Mouse (Mus musculus) hindbrain, embryonic 10.5 days (tissue): Measurements from ENCODE around the gene Art2b. TPM values are rescaled to one million over a fixed set of nuclear protein-coding genes. Genes with fewer than 3 reads are reported as not detected.
"Not testable (repeated sequence)": the region's sequence is repeated elsewhere in the genome, so short reads cannot be mapped to it uniquely, and the experiment has no call there.

ENCODE experiments used
- DNase-seq: peaks from one replicate; pipeline ENCODE4 v3.0.0-alpha.2; 2017; ENCODE audit warnings: low spot score
- H3K27ac ChIP-seq: fragments of 300-500 bp; sonication (generic); 2 replicates; pipeline ENCODE4 v1.5.1; 2016; ENCODE audit warnings: mild to moderate bottlenecking, moderate library complexity
- H3K27me3 ChIP-seq: fragments of 300-500 bp; sonication (generic); 2 replicates; pipeline ENCODE4 v1.6.1; 2016; ENCODE audit warnings: mild to moderate bottlenecking; ENCODE audit not compliant: poor library complexity, insufficient read depth, severe bottlenecking
- H3K36me3 ChIP-seq: fragments of 300-500 bp; sonication (generic); 2 replicates; pipeline ENCODE4 v1.6.1; 2016; ENCODE audit warnings: mild to moderate bottlenecking, moderate library complexity
- H3K4me1 ChIP-seq: fragments of 300-500 bp; sonication (generic); replicated peaks from 2 replicates; pipeline ENCODE4 v1.6.1; 2016; ENCODE audit warnings: mild to moderate bottlenecking
- H3K4me3 ChIP-seq: fragments of 300-500 bp; sonication (generic); 2 replicates; pipeline ENCODE4 v1.5.1; 2016; ENCODE audit warnings: mild to moderate bottlenecking, moderate library complexity
- H3K9me3 ChIP-seq: fragments of 300-500 bp; sonication (generic); 2 replicates; pipeline ENCODE4 v1.6.1; 2016; ENCODE audit warnings: mild to moderate bottlenecking, moderate library complexity
- WGBS: fragments of 180-500 bp; shearing (Covaris S2); methylation state at CpG from one replicate; pipeline ENCODE4 v1.1.7; 2016; 5-methylcytosine and 5-hydroxymethylcytosine counted together
- polyA plus RNA-seq: library from polyadenylated mRNA; unstranded; fragments of >200 nt; fragmentation: Nextera tagmentation; extraction: Ambion mirVana; gene quantifications from 2 replicates; pipeline ENCODE4 v1.2.1, GENCODE M21; 2016

Gene Art2b
- polyA plus RNA-seq, 1 experiment from 2014 or later: not detected

DNA sequence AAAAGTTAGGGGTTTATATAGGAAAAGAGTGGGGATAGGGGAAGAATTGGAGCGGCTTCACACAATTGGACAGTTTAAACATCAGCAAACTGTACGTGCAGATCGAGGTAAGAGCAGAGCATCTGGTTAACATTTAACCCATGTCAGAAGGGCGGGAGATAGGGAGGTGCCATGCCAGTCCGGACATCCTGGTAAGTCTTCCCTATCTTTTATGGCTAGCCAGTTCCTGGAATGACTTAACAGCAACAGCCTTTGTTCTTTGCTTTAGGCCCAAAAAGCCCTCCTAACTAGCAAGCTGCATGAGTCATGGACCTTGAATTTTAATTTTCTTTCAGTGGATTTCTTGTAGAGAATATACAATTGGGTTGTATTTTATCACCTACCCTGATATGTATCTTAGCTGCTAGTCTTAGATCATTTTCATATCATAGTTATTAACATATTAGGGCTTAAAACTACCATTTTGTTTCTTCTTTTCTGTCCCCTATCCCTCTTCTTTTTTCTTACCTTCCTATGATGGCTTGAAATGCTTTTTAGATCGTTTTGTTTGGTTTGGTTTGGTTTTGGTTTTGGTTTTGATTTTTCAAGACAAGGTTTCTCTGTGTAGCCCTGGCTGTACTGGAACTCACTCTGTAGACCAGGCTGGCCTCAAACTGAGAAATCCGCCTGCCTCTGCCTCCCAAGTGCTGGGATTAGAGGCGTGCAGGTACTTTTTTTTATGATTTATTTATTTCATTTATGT, 27.6 kb upstream of the Art2b start:
- not testable (repeated sequence) for H3K9me3 ChIP-seq, H3K4me3 ChIP-seq, H3K4me1 ChIP-seq, H3K27me3 ChIP-seq, H3K36me3 ChIP-seq, H3K27ac ChIP-seq, DNase-seq
- WGBS: 88% methylated on average over 8 of the region's 8 CpGs

DNA sequence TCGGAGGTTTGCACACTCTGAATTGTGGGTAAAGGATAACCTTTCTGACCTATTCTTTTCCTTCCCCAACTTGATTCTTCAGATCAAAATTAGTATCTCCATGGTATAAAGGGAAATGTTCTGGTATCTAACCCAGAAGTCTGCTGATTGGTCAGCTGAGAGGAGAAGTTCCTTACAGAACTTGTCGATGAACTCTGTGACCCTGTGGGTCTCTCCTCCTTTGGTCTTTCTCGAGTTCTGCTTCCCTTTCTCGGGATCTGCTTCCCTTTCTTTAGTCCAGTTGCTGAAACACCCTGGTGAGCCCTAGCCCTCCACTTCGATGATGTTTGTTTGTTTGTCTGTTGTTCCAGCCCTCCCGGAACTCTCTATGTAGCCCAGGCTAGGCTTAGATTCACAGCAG, 22.4 kb upstream of the Art2b start:
- Histone ChIP-seq H3K27ac (no peak overlapping the region), H3K36me3 (no peaks in the 10 kb centered on the region), H3K4me1 (no peaks in the 10 kb centered on the region), H3K4me3 (no peak overlapping the region), H3K9me3 (no peaks in the 10 kb centered on the region), H3K27me3 (no peaks in the 10 kb centered on the region)
- WGBS: 74% methylated on average over 6 of the region's 6 CpGs
- no peak for DNase-seq

DNA sequence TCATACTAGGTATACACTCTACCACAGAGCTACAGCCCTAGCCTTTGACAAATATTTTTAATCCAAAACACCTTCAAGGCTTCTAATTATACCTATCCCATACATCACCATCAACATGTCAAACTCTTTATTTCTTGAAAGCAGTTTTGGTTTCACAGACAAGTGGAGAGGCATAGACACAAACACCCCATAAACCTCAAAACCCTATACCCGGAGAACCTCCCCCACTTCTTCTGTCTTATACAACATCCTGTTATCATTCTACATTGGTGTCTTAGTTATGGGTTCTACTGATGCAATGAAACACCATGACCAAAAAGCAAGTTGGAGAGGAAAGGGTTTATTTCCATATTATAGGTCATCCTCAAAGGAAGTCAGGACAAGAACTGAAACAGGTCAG, 15.0 kb upstream of the Art2b start:
- Histone ChIP-seq H3K9me3 (no peaks in the 10 kb centered on the region), H3K27me3 (no peaks in the 10 kb centered on the region), H3K27ac (no peak overlapping the region), H3K36me3 (no peaks in the 10 kb centered on the region), H3K4me3 (no peak overlapping the region), H3K4me1 (no peaks in the 10 kb centered on the region)
- no peak for DNase-seq
- 96% methylated on average over 1 of the region's 1 CpGs for WGBS

DNA sequence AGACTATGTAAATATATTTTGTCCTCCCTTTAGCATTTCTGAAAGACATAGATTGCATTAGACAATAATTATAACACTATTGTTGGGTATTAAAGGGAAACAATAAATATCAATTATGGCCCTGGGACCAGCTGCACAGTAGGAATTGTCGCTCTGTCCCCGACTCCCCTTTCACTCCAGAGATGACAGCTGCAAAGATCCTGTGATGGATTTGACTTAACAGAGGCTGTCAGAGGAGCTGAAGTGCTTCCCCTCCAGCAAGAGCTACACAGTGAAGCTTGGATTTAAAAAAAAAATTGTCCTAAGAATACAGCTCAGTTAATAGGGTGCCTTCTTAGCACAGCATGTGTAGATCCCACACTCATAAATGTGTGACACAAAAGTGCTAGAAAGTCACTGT, 13.1 kb upstream of the Art2b start:
- Histone ChIP-seq H3K4me3 (no peak overlapping the region), H3K27ac (no peak overlapping the region), H3K36me3 (no peaks in the 10 kb centered on the region), H3K9me3 (no peaks in the 10 kb centered on the region), H3K4me1 (no peaks in the 10 kb centered on the region), H3K27me3 (no peaks in the 10 kb centered on the region)
- WGBS: 62% methylated on average over 2 of the region's 2 CpGs
- DNase-seq: no peak

DNA sequence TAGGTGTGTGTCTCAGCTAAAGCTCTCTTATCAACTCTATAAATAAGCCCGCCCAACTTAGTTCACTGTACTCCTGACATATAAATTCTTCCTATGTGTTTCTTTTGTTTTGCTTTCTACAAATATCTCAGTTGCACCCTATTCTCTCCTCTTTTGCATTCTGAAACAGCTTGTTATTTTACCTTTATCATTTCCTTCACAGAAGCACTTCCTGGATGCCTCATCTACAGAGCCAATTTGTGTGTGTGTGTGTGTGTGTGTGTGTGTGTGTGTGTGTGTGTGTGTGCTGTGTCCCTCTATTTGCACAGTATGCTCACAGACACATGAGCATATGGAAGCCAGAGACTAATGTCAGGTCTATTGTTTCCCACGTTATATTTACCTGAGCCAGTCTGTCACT, 9.6 kb upstream of the Art2b start:
- Histone ChIP-seq H3K27me3 (no peaks in the 10 kb centered on the region), H3K4me3 (no peak overlapping the region), H3K4me1 (no peaks in the 10 kb centered on the region), H3K27ac (no peak overlapping the region), H3K36me3 (no peaks in the 10 kb centered on the region), H3K9me3 (no peaks in the 10 kb centered on the region)
- DNase-seq: no peak
- WGBS: 77% methylated on average over 2 of the region's 2 CpGs

DNA sequence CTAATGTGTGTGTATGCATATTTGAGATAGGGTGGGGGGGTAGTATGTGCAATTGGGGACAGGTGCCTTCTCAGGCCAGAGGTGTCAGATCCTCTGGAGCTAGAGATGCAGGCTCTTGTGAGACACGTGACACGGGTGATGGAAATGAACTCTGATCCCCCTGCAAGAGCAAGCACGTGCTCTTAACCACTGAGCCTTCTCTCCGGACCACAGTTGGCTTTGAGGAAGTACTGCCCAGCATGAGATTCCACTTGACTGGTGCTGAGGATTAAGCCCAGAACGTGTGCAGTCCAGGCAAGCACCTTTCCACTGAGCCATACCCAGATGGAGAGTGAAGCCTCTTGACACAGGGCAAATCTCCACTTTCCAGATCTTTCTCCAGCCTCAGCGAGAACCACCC, 1.1 kb downstream of the Art2b start:
- not testable (repeated sequence) for H3K27me3 ChIP-seq, H3K9me3 ChIP-seq, H3K36me3 ChIP-seq, H3K27ac ChIP-seq, H3K4me3 ChIP-seq, DNase-seq, H3K4me1 ChIP-seq
- WGBS: 73% methylated on average over 6 of the region's 6 CpGs

DNA sequence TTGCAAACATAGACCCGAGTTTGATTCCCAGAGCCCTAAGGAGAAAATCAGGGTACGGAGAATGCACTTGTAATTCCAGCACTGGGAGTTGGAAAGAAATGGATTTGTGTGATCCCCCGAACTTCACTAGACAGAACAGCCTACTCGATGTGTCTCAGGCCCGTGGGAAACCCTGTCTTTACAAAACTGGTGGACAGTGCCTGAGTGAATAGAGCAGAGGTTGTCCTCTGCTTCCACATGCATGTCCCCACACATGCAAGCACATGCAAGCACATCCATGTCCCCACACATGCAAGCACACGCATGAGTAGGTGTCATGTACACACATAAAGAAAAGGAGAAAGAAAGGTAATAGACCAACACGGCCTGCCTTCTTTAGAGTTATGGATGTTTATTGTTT, 3.4 kb downstream of the Art2b start:
- Histone ChIP-seq H3K27me3 (no peaks in the 10 kb centered on the region), H3K36me3 (no peaks in the 10 kb centered on the region), H3K9me3 (no peaks in the 10 kb centered on the region), H3K4me3 (no peak overlapping the region), H3K4me1 (no peaks in the 10 kb centered on the region), H3K27ac (no peak overlapping the region)
- DNase-seq: no peak
- 90% methylated on average over 7 of the region's 7 CpGs for WGBS

DNA sequence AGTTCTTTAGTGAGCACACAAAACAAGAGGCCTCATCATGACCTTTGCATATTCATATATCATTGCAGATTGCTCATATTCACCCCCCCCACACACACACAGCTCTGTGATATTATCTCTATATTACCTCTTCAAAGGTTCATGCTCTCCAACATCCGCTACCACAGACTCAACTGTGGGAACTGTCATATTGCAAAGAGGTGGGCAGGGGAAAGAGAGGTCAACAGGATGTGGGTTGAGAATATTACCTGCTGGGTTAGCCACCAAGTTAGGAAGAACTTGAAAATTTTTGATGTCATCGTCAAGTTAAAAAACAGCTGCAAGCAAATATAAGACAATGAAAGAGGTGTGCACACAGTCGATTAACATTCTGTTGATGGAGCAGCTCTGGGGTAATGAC, 4.5 kb downstream of the Art2b start:
- H3K36me3 ChIP-seq, H3K4me3 ChIP-seq, H3K27ac ChIP-seq, H3K27me3 ChIP-seq, H3K9me3 ChIP-seq, DNase-seq, H3K4me1 ChIP-seq: not testable (repeated sequence)
- WGBS: 91% methylated on average over 3 of the region's 3 CpGs

DNA sequence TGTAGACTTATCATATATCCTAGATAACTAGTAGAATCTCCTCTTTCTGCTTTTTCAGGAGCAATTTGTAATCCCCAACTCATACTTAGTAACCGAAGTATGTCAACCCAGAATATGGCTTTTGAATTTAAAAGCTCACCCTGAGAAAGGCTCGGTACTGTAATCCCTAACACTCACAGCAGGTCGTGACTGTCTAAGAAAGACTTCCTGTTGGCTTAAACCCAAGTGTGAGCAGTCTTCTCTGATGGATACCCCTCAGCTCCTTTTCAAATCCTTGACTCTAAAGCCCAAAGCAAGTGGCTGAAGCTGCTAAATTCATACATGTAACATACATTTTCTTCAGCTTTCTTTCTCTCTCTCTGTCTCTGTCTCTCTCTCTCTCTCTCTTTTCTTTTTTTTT, 11.0 kb downstream of the Art2b start:
- 66% methylated on average over 3 of the region's 3 CpGs for WGBS
- H3K27ac ChIP-seq: no peak overlapping the region
- no peak overlapping the region for H3K4me3 ChIP-seq
- H3K27me3 ChIP-seq: no peaks in the 10 kb centered on the region
- H3K9me3 ChIP-seq: no peaks in the 10 kb centered on the region
- no peak for DNase-seq
- no peaks in the 10 kb centered on the region for H3K4me1 ChIP-seq
- no peaks in the 10 kb centered on the region for H3K36me3 ChIP-seq

DNA sequence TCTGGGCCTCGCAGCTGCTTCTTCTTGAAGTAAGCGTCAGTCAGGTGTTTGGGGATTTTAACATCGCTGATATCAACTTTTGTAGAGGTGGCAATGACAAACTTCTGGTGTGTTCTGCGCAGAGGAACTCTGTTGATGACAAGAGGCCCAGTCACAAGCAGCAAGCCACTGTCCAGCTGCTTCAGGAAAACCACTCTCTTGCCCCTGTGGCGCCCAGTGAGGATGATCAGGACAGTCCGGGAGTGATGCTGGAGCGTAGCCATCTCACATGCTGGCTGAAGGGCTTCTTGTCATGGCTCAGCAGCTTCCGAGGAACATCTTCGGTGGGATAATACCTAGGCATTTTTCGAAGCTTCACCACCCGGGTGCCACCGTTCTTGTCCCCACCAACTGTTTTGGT, 11.8 kb downstream of the Art2b start:
- not testable (repeated sequence) for DNase-seq, H3K27me3 ChIP-seq, H3K27ac ChIP-seq, H3K4me3 ChIP-seq, H3K9me3 ChIP-seq, H3K36me3 ChIP-seq, H3K4me1 ChIP-seq
- WGBS: 91% methylated on average over 12 of the region's 12 CpGs

DNA sequence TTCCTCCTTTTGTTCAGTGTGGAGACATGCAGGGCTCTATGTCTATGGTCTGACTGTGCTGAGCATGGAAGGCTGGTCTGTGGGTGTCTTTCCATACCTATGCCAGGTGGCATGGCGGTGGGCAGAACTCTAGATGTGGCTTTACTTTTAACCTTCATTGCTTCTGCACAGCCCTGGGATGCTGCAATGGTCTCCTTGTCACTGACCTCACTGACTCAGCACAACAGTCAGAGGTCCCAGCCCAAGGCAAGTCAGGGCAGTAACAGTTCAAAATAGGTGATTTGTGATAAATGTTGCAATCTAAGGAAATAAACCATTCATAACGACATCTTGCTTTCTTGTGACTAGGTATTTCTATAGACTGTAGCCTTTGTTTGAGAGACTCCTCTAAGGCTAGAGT, 21.3 kb downstream of the Art2b start:
- Histone ChIP-seq H3K36me3 (no peaks in the 10 kb centered on the region), H3K4me1 (no peaks in the 10 kb centered on the region), H3K27me3 (no peaks in the 10 kb centered on the region), H3K9me3 (no peaks in the 10 kb centered on the region), H3K4me3 (no peak overlapping the region), H3K27ac (no peak overlapping the region)
- DNase-seq: no peak
- 95% methylated on average over 2 of the region's 2 CpGs for WGBS

DNA sequence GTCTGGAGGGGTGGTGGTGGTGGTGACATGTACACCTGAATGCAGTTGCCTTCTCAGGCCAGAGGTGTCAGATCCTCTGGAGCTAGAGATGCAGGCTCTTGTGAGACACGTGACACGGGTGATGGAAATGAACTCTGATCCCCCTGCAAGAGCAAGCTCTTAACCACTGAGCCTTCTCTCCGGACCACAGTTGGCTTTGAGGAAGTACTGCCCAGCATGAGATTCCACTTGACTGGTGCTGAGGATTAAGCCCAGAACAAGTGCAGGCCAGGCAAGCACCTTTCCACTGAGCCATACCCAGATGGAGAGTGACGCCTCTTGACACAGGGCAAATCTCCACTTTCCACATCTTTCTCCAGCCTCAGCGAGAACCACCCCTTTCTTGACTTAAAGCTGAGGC, 26.0 kb downstream of the Art2b start:
- not testable (repeated sequence) for DNase-seq, H3K9me3 ChIP-seq, H3K4me1 ChIP-seq, H3K36me3 ChIP-seq, H3K27ac ChIP-seq, H3K27me3 ChIP-seq, H3K4me3 ChIP-seq
- WGBS: 81% methylated on average over 5 of the region's 5 CpGs

DNA sequence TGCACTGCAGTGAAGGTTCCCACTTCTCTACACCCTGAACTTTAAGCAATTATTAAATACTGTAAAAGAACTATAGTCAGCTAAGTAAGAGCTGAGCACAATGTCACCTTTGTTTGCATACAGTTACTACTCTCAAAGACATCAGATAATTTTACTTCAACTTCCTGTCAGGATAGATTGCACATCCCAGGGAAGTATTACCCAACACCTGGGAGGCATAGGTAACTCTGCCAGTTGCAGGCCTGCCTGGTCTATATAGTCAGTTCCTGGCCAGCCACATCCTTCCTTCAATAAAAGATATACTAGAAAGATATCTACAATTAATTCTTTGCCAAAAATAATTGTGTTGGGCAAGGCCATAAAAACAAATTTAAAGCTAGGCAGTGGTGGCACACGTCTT, 28.0 kb downstream of the Art2b start:
- 80% methylated on average over 1 of the region's 1 CpGs for WGBS
- Histone ChIP-seq H3K9me3 (no peaks in the 10 kb centered on the region), H3K27ac (no peak overlapping the region), H3K4me3 (no peak overlapping the region), H3K27me3 (no peaks in the 10 kb centered on the region), H3K36me3 (no peaks in the 10 kb centered on the region), H3K4me1 (no peaks in the 10 kb centered on the region)
- no peak for DNase-seq

DNA sequence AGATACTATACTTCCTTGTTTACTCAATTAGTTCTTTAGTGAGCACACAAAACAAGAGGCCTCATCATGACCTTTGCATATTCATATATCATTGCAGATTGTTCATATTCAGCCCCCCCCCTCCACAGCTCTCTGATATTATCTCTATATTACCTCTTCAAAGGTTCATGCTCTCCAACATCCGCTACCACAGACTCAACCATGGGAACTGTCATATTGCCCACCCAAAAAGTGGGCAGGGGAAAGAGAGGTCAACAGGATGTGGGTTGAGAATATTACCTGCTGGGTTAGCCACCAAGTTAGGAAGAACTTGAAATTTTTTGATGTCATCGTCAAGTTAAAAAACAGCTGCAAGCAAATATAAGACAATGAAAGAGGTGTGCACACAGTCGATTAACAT, 29.9 kb downstream of the Art2b start:
- not testable (repeated sequence) for DNase-seq, H3K4me3 ChIP-seq
- WGBS: 91% methylated on average over 3 of the region's 3 CpGs

More for the DNA sequence above, 29.9 kb downstream of the Art2b start:
- not testable (repeated sequence) for H3K9me3 ChIP-seq, H3K36me3 ChIP-seq, H3K27me3 ChIP-seq, H3K27ac ChIP-seq, H3K4me1 ChIP-seq
